Mouse (Mus musculus) limb, embryonic 13.5 days (tissue): Measurements from ENCODE around the gene Rraga. TPM values are rescaled to one million over a fixed set of nuclear protein-coding genes. Genes with fewer than 3 reads are reported as not detected.
A peak's percentile ranks its signal among the peaks of the same experiment; 100 is the strongest.

Experiments
- ATAC-seq: fragments of 200-750 bp; cut with Nextera tagmentation; 2 replicates; pipeline ENCODE4 v1.8.0; 2017; ENCODE audit warnings: low read depth, moderate number of reproducible peaks, moderate TSS enrichment; ENCODE audit not compliant: low FRiP score
- H3K27ac ChIP-seq: fragments of 300-500 bp; sonication (generic); 2 replicates; pipeline ENCODE4 v1.5.1; 2015; ENCODE audit warnings: inconsistent platforms, mild to moderate bottlenecking, moderate library complexity
- H3K27me3 ChIP-seq: fragments of 300-500 bp; sonication (generic); 2 replicates; pipeline ENCODE4 v1.6.1; 2015; ENCODE audit warnings: mild to moderate bottlenecking, inconsistent platforms
- H3K36me3 ChIP-seq: fragments of 300-500 bp; sonication (generic); 2 replicates; pipeline ENCODE4 v1.6.1; 2015; ENCODE audit warnings: inconsistent platforms, mild to moderate bottlenecking, moderate library complexity
- H3K4me1 ChIP-seq: fragments of 300-500 bp; sonication (generic); 2 replicates; pipeline ENCODE4 v1.6.1; 2015; ENCODE audit warnings: inconsistent platforms
- H3K4me2 ChIP-seq: fragments of 300-500 bp; sonication (generic); replicated peaks from 2 replicates; pipeline ENCODE4 v1.6.1; 2015; ENCODE audit warnings: inconsistent platforms, mild to moderate bottlenecking, moderate library complexity
- H3K4me3 ChIP-seq: fragments of 300-500 bp; sonication (generic); 2 replicates; pipeline ENCODE4 v1.5.1; 2015; ENCODE audit warnings: moderate library complexity, mild to moderate bottlenecking, inconsistent platforms
- H3K9ac ChIP-seq: fragments of 300-500 bp; sonication (generic); 2 replicates; pipeline ENCODE4 v1.6.1; 2015; ENCODE audit warnings: mild to moderate bottlenecking, inconsistent platforms
- H3K9me3 ChIP-seq: fragments of 300-500 bp; sonication (generic); 2 replicates; pipeline ENCODE4 v1.6.1; 2016; ENCODE audit warnings: inconsistent platforms
- WGBS: fragments of 180-500 bp; shearing (Covaris S2); methylation state at CpG from one replicate; pipeline ENCODE4 v1.1.7; 2015; 5-methylcytosine and 5-hydroxymethylcytosine counted together
- polyA plus RNA-seq: library from polyadenylated mRNA; unstranded; fragments of >200 nt; fragmentation: Nextera tagmentation; extraction: Ambion mirVana; gene quantifications from 2 replicates; pipeline ENCODE4 v1.2.1, GENCODE M21; 2015

Gene Rraga
- polyA plus RNA-seq = 86.9 and 89.2 TPM in 2 replicates

GRCm38 (mm10) chr4:86575283-86575983 is at the start of gene Rraga:
Gene Rraga (plus strand): TSS chr4:86575668.
- Histone ChIP-seq H3K4me1 (peaks cover 20% of the 10 kb centered on the region), H3K4me3 (peak within 1 kb of the TSS; percentile 81), H3K4me2 (peak within 1 kb of the TSS; percentile 92), H3K36me3 (peaks cover 23% of the 10 kb centered on the region), H3K27me3 (no peaks in the 10 kb centered on the region), H3K27ac (peak within 1 kb of the TSS; percentile 97), H3K9ac (peak within 1 kb of the TSS; percentile 92), H3K9me3 (no peaks in the 10 kb centered on the region)
- WGBS = under 1% methylated on average over 53 of the region's 53 CpGs
- peak; percentile 97 for ATAC-seq

GRCm38 (mm10) chr4:86527162-86528136 is 48.0 kb upstream of the Rraga start:
- H3K9ac ChIP-seq = no peak overlapping the region
- no peaks in the 10 kb centered on the region for H3K9me3 ChIP-seq
- 11% methylated on average over 11 of the region's 11 CpGs for WGBS
- no peak overlapping the region for H3K4me3 ChIP-seq
- peaks cover 66% of the 10 kb centered on the region for H3K4me1 ChIP-seq
- H3K36me3 ChIP-seq = no peaks in the 10 kb centered on the region
- peak overlapping the region; percentile 43 for H3K4me2 ChIP-seq
- peak overlapping the region; percentile 93 for H3K27ac ChIP-seq
- peaks cover 5% of the 10 kb centered on the region; the same call in 1 of the 2 replicates for H3K27me3 ChIP-seq
- peak; percentile 89 for ATAC-seq

- no peak overlapping the region for H3K9ac ChIP-seq
- 56% methylated on average over 6 of the region's 6 CpGs for WGBS
- H3K9me3 ChIP-seq = no peaks in the 10 kb centered on the region
- H3K4me3 ChIP-seq = no peak overlapping the region
- peaks cover 5% of the 10 kb centered on the region; the same call in 1 of the 2 replicates for H3K27me3 ChIP-seq
- H3K4me1 ChIP-seq = peaks cover 71% of the 10 kb centered on the region
- H3K36me3 ChIP-seq = no peaks in the 10 kb centered on the region
- no peak for ATAC-seq
- no peak overlapping the region for H3K27ac ChIP-seq
- no peak overlapping the region for H3K4me2 ChIP-seq
Measured at GRCm38 (mm10) chr4:86529161-86529560, 46.3 kb upstream of the Rraga start.

GRCm38 (mm10) chr4:86533406-86534090 is 41.9 kb upstream of the Rraga start:
- Histone ChIP-seq H3K27me3 (no peaks in the 10 kb centered on the region), H3K4me2 (no peak overlapping the region), H3K9ac (no peak overlapping the region), H3K27ac (peak overlapping the region; percentile 16; the same call in 1 of the 2 replicates), H3K36me3 (no peaks in the 10 kb centered on the region), H3K4me1 (peaks cover 30% of the 10 kb centered on the region), H3K9me3 (no peaks in the 10 kb centered on the region), H3K4me3 (no peak overlapping the region)
- ATAC-seq = 0 out of 2 replicates have a peak, but pooled peaks have one; percentile 8
- 26% methylated on average over 8 of the region's 8 CpGs for WGBS

- Histone ChIP-seq H3K4me1 (peaks cover 24% of the 10 kb centered on the region), H3K4me2 (no peak overlapping the region), H3K27me3 (no peaks in the 10 kb centered on the region), H3K4me3 (no peak overlapping the region), H3K27ac (peak overlapping the region; percentile 16; the same call in 1 of the 2 replicates), H3K36me3 (no peaks in the 10 kb centered on the region), H3K9ac (no peak overlapping the region), H3K9me3 (no peaks in the 10 kb centered on the region)
- ATAC-seq = peak; percentile 64; the same call in 1 of the 2 replicates
- 21% methylated on average over 5 of the region's 5 CpGs for WGBS
Measured at GRCm38 (mm10) chr4:86534091-86534481, 41.4 kb upstream of the Rraga start.

- Histone ChIP-seq H3K9ac (no peak overlapping the region), H3K4me1 (peaks cover 17% of the 10 kb centered on the region), H3K27me3 (no peaks in the 10 kb centered on the region), H3K36me3 (no peaks in the 10 kb centered on the region), H3K9me3 (no peaks in the 10 kb centered on the region), H3K27ac (no peak overlapping the region), H3K4me2 (no peak overlapping the region), H3K4me3 (no peak overlapping the region)
- ATAC-seq = no peak
- 43% methylated on average over 4 of the region's 4 CpGs for WGBS
Measured at GRCm38 (mm10) chr4:86537972-86538371, 37.5 kb upstream of the Rraga start.

- no peak overlapping the region for H3K4me3 ChIP-seq
- 90% methylated on average over 5 of the region's 5 CpGs for WGBS
- H3K9ac ChIP-seq = no peak overlapping the region
- H3K27me3 ChIP-seq = no peaks in the 10 kb centered on the region
- H3K36me3 ChIP-seq = no peaks in the 10 kb centered on the region
- no peak overlapping the region for H3K4me2 ChIP-seq
- H3K4me1 ChIP-seq = peaks cover 20% of the 10 kb centered on the region
- H3K9me3 ChIP-seq = no peaks in the 10 kb centered on the region
- ATAC-seq = no peak
- H3K27ac ChIP-seq = no peak overlapping the region
Measured at GRCm38 (mm10) chr4:86538936-86539335, 36.5 kb upstream of the Rraga start.

GRCm38 (mm10) chr4:86541573-86541972 is 33.9 kb upstream of the Rraga start:
- H3K9ac ChIP-seq = no peak overlapping the region
- H3K4me3 ChIP-seq = no peak overlapping the region
- no peaks in the 10 kb centered on the region for H3K9me3 ChIP-seq
- no peak for ATAC-seq
- no peaks in the 10 kb centered on the region for H3K36me3 ChIP-seq
- no peak overlapping the region for H3K4me2 ChIP-seq
- no peaks in the 10 kb centered on the region for H3K27me3 ChIP-seq
- peaks cover 29% of the 10 kb centered on the region for H3K4me1 ChIP-seq
- H3K27ac ChIP-seq = 0 out of 2 replicates have a peak overlapping the region, but pooled peaks have one; percentile 39
- 93% methylated on average over 1 of the region's 1 CpGs for WGBS

- H3K4me3 ChIP-seq = no peak overlapping the region
- H3K4me1 ChIP-seq = peaks cover 29% of the 10 kb centered on the region
- H3K36me3 ChIP-seq = no peaks in the 10 kb centered on the region
- H3K4me2 ChIP-seq = no peak overlapping the region
- no peaks in the 10 kb centered on the region for H3K27me3 ChIP-seq
- no peaks in the 10 kb centered on the region for H3K9me3 ChIP-seq
- H3K9ac ChIP-seq = no peak overlapping the region
- no peak overlapping the region for H3K27ac ChIP-seq
- WGBS = 63% methylated on average over 3 of the region's 3 CpGs
- ATAC-seq = no peak
Measured at GRCm38 (mm10) chr4:86543999-86544398, 31.5 kb upstream of the Rraga start.

- Histone ChIP-seq H3K4me1 (peaks cover 29% of the 10 kb centered on the region), H3K4me3 (no peak overlapping the region), H3K36me3 (no peaks in the 10 kb centered on the region), H3K27me3 (no peaks in the 10 kb centered on the region), H3K27ac (peak overlapping the region; percentile 40; the same call in 1 of the 2 replicates), H3K9me3 (no peaks in the 10 kb centered on the region), H3K4me2 (no peak overlapping the region), H3K9ac (no peak overlapping the region)
- no peak for ATAC-seq
- WGBS = 36% methylated on average over 5 of the region's 5 CpGs
Measured at GRCm38 (mm10) chr4:86545615-86546014, 29.9 kb upstream of the Rraga start.

GRCm38 (mm10) chr4:86548332-86548731 is 27.1 kb upstream of the Rraga start:
- H3K9ac ChIP-seq = no peak overlapping the region
- 83% methylated on average over 9 of the region's 9 CpGs for WGBS
- no peaks in the 10 kb centered on the region for H3K27me3 ChIP-seq
- no peak overlapping the region for H3K27ac ChIP-seq
- H3K4me1 ChIP-seq = peaks cover 25% of the 10 kb centered on the region
- H3K36me3 ChIP-seq = no peaks in the 10 kb centered on the region
- no peak for ATAC-seq
- H3K9me3 ChIP-seq = no peaks in the 10 kb centered on the region
- no peak overlapping the region for H3K4me2 ChIP-seq
- no peak overlapping the region for H3K4me3 ChIP-seq
